Mouse (Mus musculus): Measurements from ENCODE around the gene Krt6b. TPM values are rescaled to one million over a fixed set of nuclear protein-coding genes. Genes with fewer than 3 reads are reported as not detected.
A peak's percentile ranks its signal among the peaks of the same experiment; 100 is the strongest.

Krt6b gene
- polyA plus RNA-seq, 1 experiment from 2014 or later, result not detected

DNA sequence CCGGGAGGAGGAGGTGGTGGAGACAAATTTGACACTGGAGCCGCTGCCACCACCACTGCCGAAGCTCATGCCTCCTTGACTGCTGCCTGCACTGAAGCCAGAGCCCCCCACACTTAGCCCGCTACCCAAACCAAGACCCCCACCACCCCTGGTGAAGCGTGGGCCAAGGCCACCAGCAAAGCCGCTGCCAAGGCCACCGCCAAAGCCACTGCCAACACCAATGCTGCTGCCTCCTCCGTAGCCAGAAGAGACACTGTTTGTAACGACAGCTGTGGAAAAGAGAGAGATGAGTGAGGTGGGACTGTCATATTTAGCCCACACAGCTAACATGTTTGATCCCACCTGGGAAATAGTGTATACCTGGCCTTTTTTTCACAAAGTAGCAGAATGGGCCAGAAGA lies 27.4 kb upstream of the Krt6b start:
- H3K36me3 ChIP-seq (replicated peaks; ENCODE audit: insufficient read depth, low read length), result no peaks in the 10 kb centered on the region
- no peaks in the 10 kb centered on the region for H3K27me3 ChIP-seq (ENCODE audit: insufficient read depth, low read length)
- DNase-seq (peak; percentile 10), ATAC-seq (no peak)
- no peaks in the 10 kb centered on the region for H3K4me1 ChIP-seq (ENCODE audit: insufficient read depth)
- no peaks in the 10 kb centered on the region for H3K9me3 ChIP-seq (ENCODE audit: low read length)
- TF ChIP-seq EP300 (IDR thresholded peaks at IDR 0.05; ENCODE audit: low read depth), result no peak
- no peak for TF ChIP-seq CTCF (IDR thresholded peaks at IDR 0.05; ENCODE audit: low read depth)
- H3K27ac ChIP-seq (ENCODE audit: low read depth), result no peak overlapping the region
- no peak overlapping the region for H3K4me2 ChIP-seq (ENCODE audit: low read depth, low read length)
- H3K4me3 ChIP-seq (ENCODE audit: low read depth, low read length), result no peak overlapping the region
- 72% methylated on average over 9 of the region's 9 CpGs for WGBS (ENCODE audit: insufficient replicate concordance)
- no peak overlapping the region for H3K9ac ChIP-seq (replicated peaks)

DNA sequence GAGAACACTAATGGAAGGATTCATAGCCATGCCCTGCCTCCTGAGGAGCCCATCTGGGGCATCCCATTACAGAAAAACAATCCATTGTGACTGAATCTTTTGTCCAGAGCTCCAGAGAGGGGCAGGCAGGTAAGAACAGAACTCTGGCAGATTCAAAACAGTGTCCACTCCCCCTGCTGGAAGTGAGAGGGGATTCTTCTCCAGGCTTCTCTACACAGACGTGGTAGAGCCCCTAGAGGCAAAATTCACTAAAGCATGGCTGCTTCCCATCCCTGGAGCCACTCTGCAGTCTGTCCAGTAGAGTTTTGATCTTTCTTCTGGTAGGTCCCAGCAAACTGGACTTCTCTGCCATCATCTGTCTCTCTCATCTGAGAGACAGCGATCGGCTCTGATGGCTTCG lies 24.0 kb upstream of the Krt6b start:
- H3K9me3 ChIP-seq (ENCODE audit: low read length), result no peaks in the 10 kb centered on the region
- ATAC-seq, result no peak
- TF ChIP-seq EP300 (IDR thresholded peaks at IDR 0.05; ENCODE audit: low read depth) (no peak), CTCF (IDR thresholded peaks at IDR 0.05; ENCODE audit: low read depth) (peak; percentile 31)
- no peaks in the 10 kb centered on the region for H3K27me3 ChIP-seq (ENCODE audit: insufficient read depth, low read length)
- H3K4me1 ChIP-seq (ENCODE audit: insufficient read depth), result no peaks in the 10 kb centered on the region
- no peak overlapping the region for H3K27ac ChIP-seq (ENCODE audit: low read depth)
- WGBS (ENCODE audit: insufficient replicate concordance), result 68% methylated on average over 4 of the region's 4 CpGs
- no peak overlapping the region for H3K4me2 ChIP-seq (ENCODE audit: low read depth, low read length)
- no peaks in the 10 kb centered on the region for H3K36me3 ChIP-seq (replicated peaks; ENCODE audit: insufficient read depth, low read length)
- no peak for DNase-seq
- no peak overlapping the region for H3K4me3 ChIP-seq (ENCODE audit: low read depth, low read length)
- no peak overlapping the region for H3K9ac ChIP-seq (replicated peaks)

DNA sequence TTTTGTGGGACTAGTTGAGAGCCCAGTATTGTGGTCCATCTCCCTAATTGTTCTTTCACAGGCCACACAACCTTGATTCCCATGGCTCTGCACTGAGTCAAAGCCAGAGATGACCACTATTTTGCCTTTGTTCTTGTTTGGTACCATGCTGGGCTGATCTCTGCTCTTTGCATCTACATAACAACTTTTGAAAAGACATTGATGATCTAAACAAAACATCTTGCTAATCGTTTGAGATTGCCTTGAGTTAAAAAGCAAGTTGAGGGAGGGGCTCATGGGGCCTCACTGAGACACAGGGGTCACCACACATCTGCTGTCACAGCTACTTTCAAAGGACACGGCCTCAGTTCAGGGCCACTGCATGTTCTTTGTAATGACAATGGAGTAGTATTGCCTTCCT lies 22.3 kb upstream of the Krt6b start:
- Histone ChIP-seq H3K36me3 (replicated peaks; ENCODE audit: insufficient read depth, low read length) (no peaks in the 10 kb centered on the region), H3K27me3 (ENCODE audit: insufficient read depth, low read length) (no peaks in the 10 kb centered on the region), H3K27ac (ENCODE audit: low read depth) (no peak overlapping the region), H3K4me2 (ENCODE audit: low read depth, low read length) (no peak overlapping the region), H3K4me3 (ENCODE audit: low read depth, low read length) (no peak overlapping the region), H3K9ac (replicated peaks) (no peak overlapping the region), H3K9me3 (ENCODE audit: low read length) (no peaks in the 10 kb centered on the region), H3K4me1 (ENCODE audit: insufficient read depth) (no peaks in the 10 kb centered on the region)
- WGBS (ENCODE audit: insufficient replicate concordance), result 42% methylated on average over 2 of the region's 2 CpGs
- ATAC-seq (no peak), DNase-seq (no peak)
- TF ChIP-seq EP300 (IDR thresholded peaks at IDR 0.05; ENCODE audit: low read depth) (no peak), CTCF (IDR thresholded peaks at IDR 0.05; ENCODE audit: low read depth) (no peak)

DNA sequence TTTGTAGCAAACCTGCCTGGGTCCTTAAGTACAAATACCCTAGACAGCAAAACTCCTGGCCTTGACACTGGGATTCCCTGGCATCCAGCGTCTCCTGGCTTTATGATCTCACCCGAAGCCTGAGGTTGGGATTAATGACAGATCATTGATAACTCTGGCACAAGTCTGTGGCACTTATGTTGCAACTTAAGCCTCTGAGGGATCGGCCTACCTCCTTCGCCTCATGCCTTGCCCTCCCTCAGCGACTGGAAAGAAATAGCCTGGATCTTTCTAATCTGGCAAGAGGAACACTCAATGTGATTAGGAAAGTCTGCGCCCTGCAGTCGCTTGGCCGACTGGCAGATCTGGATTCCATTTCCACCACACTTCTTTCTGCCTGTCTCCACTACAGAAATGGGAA lies 19.8 kb upstream of the Krt6b start:
- WGBS (ENCODE audit: insufficient replicate concordance), result 79% methylated on average over 8 of the region's 8 CpGs
- Histone ChIP-seq H3K27ac (ENCODE audit: low read depth) (no peak overlapping the region), H3K36me3 (replicated peaks; ENCODE audit: insufficient read depth, low read length) (no peaks in the 10 kb centered on the region), H3K9ac (replicated peaks) (no peak overlapping the region), H3K9me3 (ENCODE audit: low read length) (no peaks in the 10 kb centered on the region), H3K4me1 (ENCODE audit: insufficient read depth) (no peaks in the 10 kb centered on the region), H3K4me3 (ENCODE audit: low read depth, low read length) (no peak overlapping the region), H3K27me3 (ENCODE audit: insufficient read depth, low read length) (no peaks in the 10 kb centered on the region), H3K4me2 (ENCODE audit: low read depth, low read length) (no peak overlapping the region)
- DNase-seq (no peak), ATAC-seq (no peak)
- no peak for TF ChIP-seq EP300 (IDR thresholded peaks at IDR 0.05; ENCODE audit: low read depth)
- no peak for TF ChIP-seq CTCF (IDR thresholded peaks at IDR 0.05; ENCODE audit: low read depth)

DNA sequence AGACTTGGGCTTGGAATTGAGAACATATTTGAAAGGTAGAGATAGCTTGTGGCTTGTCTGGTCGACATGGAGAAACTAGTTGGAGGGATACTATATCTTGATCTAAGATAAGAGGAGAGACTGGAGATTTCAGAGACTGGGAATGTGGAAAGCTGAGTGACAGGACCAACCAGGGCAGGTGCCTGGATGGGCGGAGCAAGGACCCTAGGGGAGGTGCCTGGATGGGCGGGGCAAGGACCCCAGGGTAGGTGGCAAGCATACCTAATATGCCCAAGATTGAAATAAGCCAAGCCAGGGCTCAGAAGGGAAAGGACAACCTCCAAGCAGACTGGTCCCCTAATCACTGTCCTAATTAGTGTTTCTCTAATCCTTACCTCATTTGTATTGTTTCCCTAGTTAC lies 19.1 kb upstream of the Krt6b start:
- Histone ChIP-seq H3K36me3 (replicated peaks; ENCODE audit: insufficient read depth, low read length) (no peaks in the 10 kb centered on the region), H3K27me3 (ENCODE audit: insufficient read depth, low read length) (no peaks in the 10 kb centered on the region), H3K4me3 (ENCODE audit: low read depth, low read length) (no peak overlapping the region), H3K9me3 (ENCODE audit: low read length) (no peaks in the 10 kb centered on the region), H3K4me2 (ENCODE audit: low read depth, low read length) (no peak overlapping the region), H3K4me1 (ENCODE audit: insufficient read depth) (no peaks in the 10 kb centered on the region), H3K9ac (replicated peaks) (no peak overlapping the region), H3K27ac (ENCODE audit: low read depth) (no peak overlapping the region)
- DNase-seq, result no peak
- 56% methylated on average over 3 of the region's 3 CpGs for WGBS (ENCODE audit: insufficient replicate concordance)
- ATAC-seq, result no peak
- no peak for TF ChIP-seq EP300 (IDR thresholded peaks at IDR 0.05; ENCODE audit: low read depth)
- TF ChIP-seq CTCF (IDR thresholded peaks at IDR 0.05; ENCODE audit: low read depth), result no peak

DNA sequence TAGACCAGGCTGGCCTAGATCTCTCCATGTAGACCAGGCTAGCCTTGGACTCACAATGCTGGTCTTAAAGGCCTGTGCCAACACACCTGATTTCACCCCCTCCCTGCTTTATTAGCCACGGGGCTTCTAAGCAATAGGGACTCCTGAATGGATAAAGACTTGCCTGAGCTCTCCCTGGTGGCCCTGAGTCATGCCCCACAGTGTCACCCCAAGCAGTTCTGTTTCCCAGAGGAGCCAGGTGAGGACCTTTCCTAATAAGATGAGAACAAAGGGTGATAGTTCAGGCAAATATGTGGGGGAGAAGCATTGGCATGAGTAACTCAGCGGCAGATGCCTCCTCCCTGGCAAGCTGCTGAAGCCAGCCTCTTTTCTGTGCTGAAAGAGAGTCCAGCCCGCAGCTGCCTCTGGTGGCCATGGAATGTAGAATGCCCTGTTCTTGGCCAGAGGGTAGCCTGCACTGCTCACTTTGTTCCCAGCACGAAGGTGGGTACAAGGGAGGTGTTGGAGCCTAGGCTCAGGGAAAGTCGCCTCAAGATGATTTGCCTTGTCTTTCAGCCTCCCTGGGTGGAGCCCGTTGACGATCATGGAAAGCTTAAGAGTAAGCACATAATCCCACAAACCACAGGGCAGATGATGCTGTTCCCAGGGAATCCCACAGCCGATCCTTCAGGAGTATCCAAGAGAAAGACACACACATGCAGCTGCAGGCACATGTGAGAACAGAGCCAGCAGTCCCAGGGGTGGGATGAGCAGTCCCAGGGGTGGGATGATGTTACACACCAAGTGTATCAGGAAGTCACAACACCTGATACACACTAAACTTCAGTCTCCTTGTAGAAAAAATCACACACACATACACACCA lies 17.5 kb upstream of the Krt6b start:
- WGBS (ENCODE audit: insufficient replicate concordance), result 64% methylated on average over 8 of the region's 8 CpGs

More for the DNA sequence above, 17.5 kb upstream of the Krt6b start:
- no peak overlapping the region for H3K4me3 ChIP-seq (ENCODE audit: low read depth, low read length)
- no peak overlapping the region for H3K4me2 ChIP-seq (ENCODE audit: low read depth, low read length)
- DNase-seq, result no peak
- H3K27ac ChIP-seq (ENCODE audit: low read depth), result no peak overlapping the region
- H3K4me1 ChIP-seq (ENCODE audit: insufficient read depth), result no peaks in the 10 kb centered on the region
- no peak for TF ChIP-seq CTCF (IDR thresholded peaks at IDR 0.05; ENCODE audit: low read depth)
- no peak for TF ChIP-seq EP300 (IDR thresholded peaks at IDR 0.05; ENCODE audit: low read depth)
- no peak for ATAC-seq
- H3K27me3 ChIP-seq (ENCODE audit: insufficient read depth, low read length), result no peaks in the 10 kb centered on the region
- no peak overlapping the region for H3K9ac ChIP-seq (replicated peaks)
- no peaks in the 10 kb centered on the region for H3K9me3 ChIP-seq (ENCODE audit: low read length)
- no peaks in the 10 kb centered on the region for H3K36me3 ChIP-seq (replicated peaks; ENCODE audit: insufficient read depth, low read length)
